Mouse (Mus musculus): ENCODE measurements around the gene Acot11. TPM values are rescaled to one million over a fixed set of nuclear protein-coding genes. Genes with fewer than 3 reads are reported as not detected.

The Acot11 gene
- total RNA-seq, 2 experiments from 2014 or later, result 12.8 to 26.7 TPM

- no peak for DNase-seq
- intact Hi-C loops (cut with DNase I), result no loop called here
These were observed 100.4 kb downstream of the Acot11 start for GRCm38 (mm10) chr4:106704416-106704815.

GRCm38 (mm10) chr4:106703956-106704355 is 100.8 kb downstream of the Acot11 start:
- intact Hi-C loops (cut with DNase I), result no loop called here
- no peak for DNase-seq

- DNase-seq, result no peak
- intact Hi-C loops (cut with DNase I), result no loop called here
These were observed 104.0 kb downstream of the Acot11 start for GRCm38 (mm10) chr4:106700798-106701197.

GRCm38 (mm10) chr4:106699989-106700388 is 104.8 kb downstream of the Acot11 start:
- intact Hi-C loops (cut with DNase I), result no loop called here
- DNase-seq, result no peak

Other genes with a start within 250 kb of the Acot11 start
- 1 to 10 TPM; 6.9 to 8.4 TPM for gene Dhcr24, start 244.0 kb downstream of the Acot11 start, total RNA-seq (2021)
- gene Lexm, start 187.8 kb downstream of the Acot11 start, total RNA-seq (2021), result not detected
- under 1 TPM; 0.17 to 0.35 TPM for gene Ttc22, start 182.6 kb downstream of the Acot11 start, total RNA-seq (2021)
- 1 to 10 TPM; 4.2 to 5.0 TPM for gene Pars2, start 153.9 kb downstream of the Acot11 start, total RNA-seq (2021)
- gene Ttc4, start 126.1 kb downstream of the Acot11 start, total RNA-seq (2021), result 10 to 100 TPM; 19.9 to 21.9 TPM
- under 1 TPM; 0.29 to 0.60 TPM for gene Mroh7, start 74.1 kb downstream of the Acot11 start, total RNA-seq (2021)
- gene Fam151a, start 71.1 kb downstream of the Acot11 start, total RNA-seq (2021), result under 1 TPM; 0.36 to 0.62 TPM
- gene Ssbp3, start 105.7 kb upstream of the Acot11 start, total RNA-seq (2021), result 10 to 100 TPM; 41.6 to 49.9 TPM

Data from heart, postnatal 10 days (tissue).